Mouse (Mus musculus): Measurements from ENCODE around the gene Sft2d2. TPM values are rescaled to one million over a fixed set of nuclear protein-coding genes. Genes with fewer than 3 reads are reported as not detected.

The Sft2d2 gene
- polyA plus RNA-seq, 1 experiment from 2014 or later = 19.3 TPM

- Histone ChIP-seq H3K4me3 (ENCODE audit: low read depth, low read length) (no peak overlapping the region), H3K27ac (ENCODE audit: low read depth) (no peak overlapping the region), H3K4me2 (no peak overlapping the region), H3K27me3 (ENCODE audit: insufficient read depth, low read length) (no peaks in the 10 kb centered on the region), H3K4me1 (ENCODE audit: insufficient read depth) (no peaks in the 10 kb centered on the region), H3K36me3 (ENCODE audit: insufficient read depth) (no peaks in the 10 kb centered on the region), H3K9me3 (ENCODE audit: low read depth, low read length) (no peaks in the 10 kb centered on the region), H3K9ac (no peak overlapping the region)
- ATAC-seq (ENCODE audit: insufficient read depth) (no peak; the same call in 1 of the 2 replicates), DNase-seq (no peak)
- no peak for TF ChIP-seq CTCF (IDR thresholded peaks at IDR 0.05; ENCODE audit: low read depth)
- WGBS = 83% methylated on average over 3 of the region's 3 CpGs
Measured at GRCm38 (mm10) chr1:165169462-165169861, 24.8 kb downstream of the Sft2d2 start.

GRCm38 (mm10) chr1:165164920-165165319, 29.3 kb downstream of the Sft2d2 start:
- Histone ChIP-seq H3K4me1 (ENCODE audit: insufficient read depth) (no peaks in the 10 kb centered on the region), H3K27ac (ENCODE audit: low read depth) (no peak overlapping the region), H3K4me2 (no peak overlapping the region), H3K4me3 (ENCODE audit: low read depth, low read length) (no peak overlapping the region), H3K36me3 (ENCODE audit: insufficient read depth) (no peaks in the 10 kb centered on the region), H3K9ac (no peak overlapping the region), H3K9me3 (ENCODE audit: low read depth, low read length) (no peaks in the 10 kb centered on the region), H3K27me3 (ENCODE audit: insufficient read depth, low read length) (no peaks in the 10 kb centered on the region)
- ATAC-seq (ENCODE audit: insufficient read depth) = no peak
- no peak for TF ChIP-seq CTCF (IDR thresholded peaks at IDR 0.05; ENCODE audit: low read depth)
- 80% methylated on average over 6 of the region's 6 CpGs for WGBS
- no peak for DNase-seq

- TF ChIP-seq CTCF (IDR thresholded peaks at IDR 0.05; ENCODE audit: low read depth) = no peak
- Histone ChIP-seq H3K4me2 (no peak within 1 kb of the TSS), H3K9ac (no peak within 1 kb of the TSS), H3K36me3 (ENCODE audit: insufficient read depth) (no peaks in the 10 kb centered on the region), H3K9me3 (ENCODE audit: low read depth, low read length) (no peaks in the 10 kb centered on the region), H3K4me3 (ENCODE audit: low read depth, low read length) (no peak within 1 kb of the TSS), H3K27me3 (ENCODE audit: insufficient read depth, low read length) (no peaks in the 10 kb centered on the region), H3K27ac (ENCODE audit: low read depth) (no peak within 1 kb of the TSS), H3K4me1 (ENCODE audit: insufficient read depth) (no peaks in the 10 kb centered on the region)
- WGBS = 75% methylated on average over 8 of the region's 8 CpGs
- no peak for ATAC-seq (ENCODE audit: insufficient read depth)
- no peak for DNase-seq
Measured at GRCm38 (mm10) chr1:165160723-165161405, 33.4 kb downstream of the Sft2d2 start, which contains the start of gene Tbx19. Gene Tbx19, minus strand, starts transcription at chr1:165160773.

GRCm38 (mm10) chr1:165158841-165159240, 35.4 kb downstream of the Sft2d2 start:
- no peaks in the 10 kb centered on the region for H3K4me1 ChIP-seq (ENCODE audit: insufficient read depth)
- no peaks in the 10 kb centered on the region for H3K9me3 ChIP-seq (ENCODE audit: low read depth, low read length)
- no peak overlapping the region for H3K9ac ChIP-seq
- ATAC-seq (ENCODE audit: insufficient read depth) (no peak), DNase-seq (no peak)
- no peak for TF ChIP-seq CTCF (IDR thresholded peaks at IDR 0.05; ENCODE audit: low read depth)
- no peak overlapping the region for H3K27ac ChIP-seq (ENCODE audit: low read depth)
- H3K4me2 ChIP-seq = no peak overlapping the region
- WGBS = 73% methylated on average over 10 of the region's 10 CpGs
- no peaks in the 10 kb centered on the region for H3K36me3 ChIP-seq (ENCODE audit: insufficient read depth)
- no peaks in the 10 kb centered on the region for H3K27me3 ChIP-seq (ENCODE audit: insufficient read depth, low read length)
- H3K4me3 ChIP-seq (ENCODE audit: low read depth, low read length) = no peak overlapping the region

- no peak for ATAC-seq (ENCODE audit: insufficient read depth)
- no peak for TF ChIP-seq CTCF (IDR thresholded peaks at IDR 0.05; ENCODE audit: low read depth)
Measured at GRCm38 (mm10) chr1:165154162-165154561, 40.1 kb downstream of the Sft2d2 start.

GRCm38 (mm10) chr1:165151216-165151615, 43.0 kb downstream of the Sft2d2 start:
- H3K4me3 ChIP-seq (ENCODE audit: low read depth, low read length) = no peak overlapping the region

More at GRCm38 (mm10) chr1:165154162-165154561, 40.1 kb downstream of the Sft2d2 start:
- H3K27me3 ChIP-seq (ENCODE audit: insufficient read depth, low read length) = no peaks in the 10 kb centered on the region
- no peak for DNase-seq
- no peak overlapping the region for H3K27ac ChIP-seq (ENCODE audit: low read depth)
- H3K9me3 ChIP-seq (ENCODE audit: low read depth, low read length) = no peaks in the 10 kb centered on the region
- H3K4me2 ChIP-seq = no peak overlapping the region
- H3K4me1 ChIP-seq (ENCODE audit: insufficient read depth) = no peaks in the 10 kb centered on the region
- no peaks in the 10 kb centered on the region for H3K36me3 ChIP-seq (ENCODE audit: insufficient read depth)
- H3K9ac ChIP-seq = no peak overlapping the region
- WGBS = 78% methylated on average over 4 of the region's 4 CpGs
- H3K4me3 ChIP-seq (ENCODE audit: low read depth, low read length) = no peak overlapping the region

GRCm38 (mm10) chr1:165142343-165142916, 51.8 kb downstream of the Sft2d2 start:
- no peak overlapping the region for H3K27ac ChIP-seq (ENCODE audit: low read depth)

More at GRCm38 (mm10) chr1:165151216-165151615, 43.0 kb downstream of the Sft2d2 start:
- Histone ChIP-seq H3K4me2 (no peak overlapping the region), H3K4me1 (ENCODE audit: insufficient read depth) (no peaks in the 10 kb centered on the region), H3K9ac (no peak overlapping the region), H3K27me3 (ENCODE audit: insufficient read depth, low read length) (no peaks in the 10 kb centered on the region), H3K9me3 (ENCODE audit: low read depth, low read length) (no peaks in the 10 kb centered on the region), H3K36me3 (ENCODE audit: insufficient read depth) (no peaks in the 10 kb centered on the region), H3K27ac (ENCODE audit: low read depth) (no peak overlapping the region)
- no peak for TF ChIP-seq CTCF (IDR thresholded peaks at IDR 0.05; ENCODE audit: low read depth)
- ATAC-seq (ENCODE audit: insufficient read depth) (no peak), DNase-seq (no peak)
- WGBS = 65% methylated on average over 8 of the region's 8 CpGs

More at GRCm38 (mm10) chr1:165142343-165142916, 51.8 kb downstream of the Sft2d2 start:
- H3K4me3 ChIP-seq (ENCODE audit: low read depth, low read length) = no peak overlapping the region
- no peak overlapping the region for H3K4me2 ChIP-seq
- no peaks in the 10 kb centered on the region for H3K4me1 ChIP-seq (ENCODE audit: insufficient read depth)
- H3K9ac ChIP-seq = no peak overlapping the region
- TF ChIP-seq CTCF (IDR thresholded peaks at IDR 0.05; ENCODE audit: low read depth) = no peak
- no peaks in the 10 kb centered on the region for H3K27me3 ChIP-seq (ENCODE audit: insufficient read depth, low read length)
- no peaks in the 10 kb centered on the region for H3K9me3 ChIP-seq (ENCODE audit: low read depth, low read length)
- ATAC-seq (ENCODE audit: insufficient read depth) = peak; percentile 58; the same call in 1 of the 2 replicates
- peak; percentile 47 for DNase-seq
- no peaks in the 10 kb centered on the region for H3K36me3 ChIP-seq (ENCODE audit: insufficient read depth)
- 65% methylated on average over 12 of the region's 12 CpGs for WGBS
